Mouse (Mus musculus) hindbrain, postnatal 0 days (tissue): ENCODE data around the gene Dmbt1. TPM values are rescaled to one million over a fixed set of nuclear protein-coding genes. Genes with fewer than 3 reads are reported as not detected.
A peak's percentile ranks its signal among the peaks of the same experiment; 100 is the strongest.
"Not testable (repeated sequence)": the region's sequence is repeated elsewhere in the genome, so short reads cannot be mapped to it uniquely, and the experiment has no call there.

Source experiments
- ATAC-seq: fragments of 200-750 bp; cut with Nextera tagmentation; 2 replicates; pipeline ENCODE4 v1.8.0; 2017; ENCODE audit warnings: mild to moderate bottlenecking, moderate TSS enrichment, moderate library complexity
- DNase-seq: peaks from one replicate; pipeline ENCODE4 v3.0.0-alpha.2; 2015; ENCODE audit warnings: low spot score
- H3K27ac ChIP-seq: fragments of 300-500 bp; sonication (generic); 2 replicates; pipeline ENCODE4 v1.5.1; 2014; ENCODE audit warnings: mild to moderate bottlenecking
- H3K27me3 ChIP-seq: fragments of 300-500 bp; sonication (generic); 2 replicates; pipeline ENCODE4 v1.6.1; 2014; ENCODE audit warnings: low read length, mixed read lengths; ENCODE audit not compliant: insufficient read depth
- H3K36me3 ChIP-seq: fragments of 300-500 bp; sonication (generic); 2 replicates; pipeline ENCODE4 v1.6.1; 2014; ENCODE audit warnings: low read length, mixed read lengths; ENCODE audit not compliant: insufficient read depth
- H3K4me1 ChIP-seq: fragments of 300-500 bp; sonication (generic); 2 replicates; pipeline ENCODE4 v1.6.1; 2014; ENCODE audit warnings: antibody characterized with exemption, low read length, mixed read lengths; ENCODE audit not compliant: insufficient read depth
- H3K4me2 ChIP-seq: fragments of 300-500 bp; sonication (generic); 2 replicates; pipeline ENCODE4 v1.6.1; 2014; ENCODE audit warnings: low read depth, mild to moderate bottlenecking, low read length, moderate library complexity, mixed read lengths
- H3K4me3 ChIP-seq: fragments of 300-500 bp; sonication (generic); 2 replicates; pipeline ENCODE4 v1.5.1; 2014; ENCODE audit warnings: low read length
- H3K9ac ChIP-seq: fragments of 300-500 bp; sonication (generic); replicated peaks from 2 replicates; pipeline ENCODE4 v1.6.1; 2014; ENCODE audit warnings: mild to moderate bottlenecking, low read length, moderate library complexity, mixed read lengths
- H3K9me3 ChIP-seq: fragments of 300-500 bp; sonication (generic); 2 replicates; pipeline ENCODE4 v1.6.1; 2016; ENCODE audit warnings: low read length, mixed read lengths
- CTCF ChIP-seq: IDR thresholded peaks from 2 replicates; pipeline ENCODE4 v1.5.1; 2016; ENCODE audit warnings: antibody characterized with exemption, control low read depth, low read depth
- WGBS: fragments of 180-500 bp; shearing (Covaris S2); extraction: QIAGEN DNeasy Blood & Tissue Kit; methylation state at CpG from one replicate; pipeline ENCODE4 v1.1.7; 2014; 5-methylcytosine and 5-hydroxymethylcytosine counted together
- polyA plus RNA-seq: library from polyadenylated mRNA; unstranded; fragments of >200 nt; fragmentation: Nextera tagmentation; extraction: Ambion mirVana; gene quantifications from 2 replicates; pipeline ENCODE4 v1.2.1, GENCODE M21; 2015
- total RNA-seq: library from RNA; depleted of rRNA; stranded (reverse); fragments of >200 nt; gene quantifications from 2 replicates; pipeline ENCODE4 v1.2.3, GENCODE M21; 2014

The Dmbt1 gene
- total and polyA plus RNA-seq, 2 experiments from 2014 or later: not detected

DNA sequence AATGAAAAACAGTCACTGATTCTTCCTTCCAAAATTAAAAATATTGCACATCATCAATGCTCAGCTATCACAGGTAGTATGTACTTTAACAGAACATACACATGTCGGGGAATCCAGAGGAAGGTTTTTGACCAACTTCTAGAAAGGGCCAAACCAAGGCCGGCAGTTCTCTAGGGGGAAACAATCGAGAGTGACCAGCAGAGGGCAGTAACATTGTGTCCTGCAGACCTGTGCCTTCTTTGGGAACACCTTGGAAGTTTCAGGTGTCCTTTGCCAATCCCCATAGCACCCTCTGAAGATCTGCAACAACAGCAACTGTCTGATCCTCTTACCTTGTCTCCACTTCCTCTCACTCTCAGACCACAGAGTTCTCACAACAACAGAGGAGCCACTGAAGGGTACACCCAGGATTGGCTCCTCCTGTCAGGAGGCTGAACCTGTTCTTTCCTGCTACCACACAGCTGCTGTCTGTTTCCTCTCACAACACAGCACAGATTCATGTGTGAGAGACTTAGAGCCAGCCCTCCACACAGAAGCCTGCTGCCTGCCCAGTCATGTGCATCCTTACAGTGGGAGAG lies 13.5 kb downstream of the Dmbt1 start:
- H3K9me3 ChIP-seq, H3K27me3 ChIP-seq, H3K36me3 ChIP-seq, H3K4me2 ChIP-seq, H3K4me3 ChIP-seq, H3K27ac ChIP-seq, ATAC-seq, H3K9ac ChIP-seq, H3K4me1 ChIP-seq: not testable (repeated sequence)
- TF ChIP-seq CTCF: peak; percentile 48; the same call in 1 of the 2 replicates
- DNase-seq: peak; percentile 8
- WGBS: 36% methylated on average over 3 of the region's 3 CpGs

DNA sequence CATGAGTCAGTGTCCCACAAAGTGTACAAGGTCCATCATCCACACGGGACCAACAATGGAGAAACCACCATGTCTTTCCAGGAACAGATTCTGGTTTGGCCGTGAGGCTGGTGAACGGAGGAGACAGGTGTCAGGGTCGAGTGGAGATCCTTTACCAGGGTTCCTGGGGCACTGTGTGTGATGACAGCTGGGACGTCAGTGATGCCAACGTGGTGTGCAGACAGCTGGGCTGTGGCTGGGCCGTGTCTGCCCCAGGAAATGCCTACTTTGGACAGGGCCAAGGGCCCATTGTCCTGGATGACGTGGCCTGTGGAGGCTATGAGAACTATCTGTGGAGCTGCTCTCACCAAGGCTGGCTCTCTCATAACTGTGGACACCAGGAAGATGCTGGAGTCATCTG lies 18.0 kb downstream of the Dmbt1 start:
- H3K4me2 ChIP-seq, H3K36me3 ChIP-seq, DNase-seq, H3K9ac ChIP-seq, H3K27me3 ChIP-seq, H3K27ac ChIP-seq, H3K9me3 ChIP-seq, H3K4me3 ChIP-seq, ATAC-seq, H3K4me1 ChIP-seq: not testable (repeated sequence)
- 76% methylated on average over 8 of the region's 8 CpGs for WGBS

DNA sequence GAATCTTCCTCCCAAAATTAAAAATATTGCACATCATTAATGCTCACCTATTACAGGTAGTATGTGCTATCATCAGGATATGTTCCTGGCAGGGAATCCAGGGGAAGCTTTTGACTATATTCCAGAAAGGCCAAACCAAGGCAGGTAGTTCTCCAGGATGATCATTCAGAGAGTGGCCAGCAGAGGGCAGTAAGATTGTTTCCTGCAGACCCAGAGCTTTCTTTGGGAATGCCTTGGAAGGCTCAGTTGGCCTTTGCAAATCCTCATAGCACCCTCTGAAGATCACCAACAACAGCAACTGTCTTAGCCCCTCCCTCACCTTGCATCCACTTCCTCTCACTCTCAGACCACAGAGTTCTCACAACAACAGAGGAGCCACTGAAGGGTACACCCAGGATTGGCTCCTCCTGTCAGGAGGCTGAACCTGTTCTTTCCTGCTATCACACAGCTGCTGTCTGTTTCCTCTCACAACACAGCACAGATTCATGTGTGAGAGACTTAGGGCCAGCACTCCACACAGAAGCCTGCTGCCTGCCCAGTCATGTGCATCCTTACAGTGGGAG lies 23.0 kb downstream of the Dmbt1 start:
- TF ChIP-seq CTCF: peak; percentile 63
- no peak overlapping the region for H3K4me2 ChIP-seq
- H3K9me3 ChIP-seq: no peaks in the 10 kb centered on the region
- H3K27ac ChIP-seq: no peak overlapping the region
- no peaks in the 10 kb centered on the region for H3K36me3 ChIP-seq
- no peak overlapping the region for H3K9ac ChIP-seq
- DNase-seq (peak; percentile 59), ATAC-seq (no peak)
- no peaks in the 10 kb centered on the region for H3K27me3 ChIP-seq
- H3K4me3 ChIP-seq: no peak overlapping the region
- H3K4me1 ChIP-seq: no peaks in the 10 kb centered on the region

DNA sequence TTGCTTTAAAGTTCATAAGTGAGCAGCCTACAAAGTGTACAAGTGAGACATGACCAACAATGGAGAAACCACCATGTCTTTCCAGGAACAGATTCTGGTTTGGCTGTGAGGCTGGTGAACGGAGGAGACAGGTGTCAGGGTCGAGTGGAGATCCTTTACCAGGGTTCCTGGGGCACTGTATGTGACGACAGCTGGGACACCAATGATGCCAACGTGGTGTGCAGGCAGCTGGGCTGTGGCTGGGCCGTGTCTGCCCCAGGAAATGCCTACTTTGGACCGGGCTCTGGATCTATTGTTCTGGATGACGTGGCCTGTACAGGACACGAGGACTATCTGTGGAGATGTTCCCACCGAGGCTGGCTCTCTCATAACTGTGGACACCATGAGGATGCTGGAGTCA lies 26.1 kb downstream of the Dmbt1 start:
- not testable (repeated sequence) for H3K9me3 ChIP-seq, H3K36me3 ChIP-seq, H3K27me3 ChIP-seq, DNase-seq, H3K9ac ChIP-seq, ATAC-seq, H3K4me1 ChIP-seq, H3K4me2 ChIP-seq, H3K4me3 ChIP-seq, H3K27ac ChIP-seq
- 85% methylated on average over 9 of the region's 9 CpGs for WGBS

GRCm38 (mm10) chr7:131059808-131060207 lies 28.0 kb downstream of the Dmbt1 start:
- DNase-seq: peak; percentile 33
- H3K4me3 ChIP-seq, H3K4me2 ChIP-seq, H3K4me1 ChIP-seq, H3K27ac ChIP-seq, H3K9ac ChIP-seq, H3K36me3 ChIP-seq, H3K27me3 ChIP-seq, ATAC-seq, H3K9me3 ChIP-seq: not testable (repeated sequence)
- 76% methylated on average over 2 of the region's 2 CpGs for WGBS
- peak; percentile 65 for TF ChIP-seq CTCF

- Histone ChIP-seq H3K4me2 (no peak overlapping the region), H3K36me3 (no peaks in the 10 kb centered on the region), H3K4me3 (no peak overlapping the region), H3K27ac (no peak overlapping the region), H3K27me3 (no peaks in the 10 kb centered on the region), H3K9me3 (no peaks in the 10 kb centered on the region), H3K4me1 (no peaks in the 10 kb centered on the region), H3K9ac (no peak overlapping the region)
- 0 out of 2 replicates have a peak, but pooled peaks have one; percentile 26 for TF ChIP-seq CTCF
- 87% methylated on average over 2 of the region's 2 CpGs for WGBS
- ATAC-seq (no peak), DNase-seq (no peak)
Measured at GRCm38 (mm10) chr7:131062541-131062940, 30.7 kb downstream of the Dmbt1 start.

DNA sequence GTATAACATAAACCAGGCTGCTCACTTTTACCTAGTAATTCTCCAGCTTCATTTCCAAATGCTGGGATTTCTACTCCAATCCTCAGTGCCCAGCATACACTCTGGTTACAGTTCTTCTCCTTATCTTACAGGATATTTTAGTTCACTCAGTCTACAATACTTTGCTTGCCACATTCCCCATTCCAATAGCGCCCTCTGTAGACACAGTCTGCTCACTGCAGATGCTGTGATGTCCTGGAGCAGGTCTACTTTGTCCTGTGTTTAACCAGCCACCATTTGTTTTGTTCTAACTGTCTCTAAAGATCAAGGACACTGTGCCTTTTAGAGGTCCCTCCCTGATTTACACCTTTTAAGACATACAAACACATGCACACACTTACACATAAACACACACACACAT lies 36.3 kb downstream of the Dmbt1 start:
- not testable (repeated sequence) for H3K27ac ChIP-seq, H3K4me1 ChIP-seq, H3K27me3 ChIP-seq, H3K4me3 ChIP-seq, H3K9me3 ChIP-seq, H3K4me2 ChIP-seq, ATAC-seq, H3K9ac ChIP-seq, H3K36me3 ChIP-seq
- 0% methylated on average over 1 of the region's 1 CpGs for WGBS
- peak; percentile 12 for DNase-seq
- peak; percentile 60 for TF ChIP-seq CTCF

- H3K27me3 ChIP-seq, H3K9me3 ChIP-seq, DNase-seq, H3K36me3 ChIP-seq, H3K4me2 ChIP-seq, H3K4me1 ChIP-seq, H3K4me3 ChIP-seq, H3K27ac ChIP-seq, ATAC-seq, H3K9ac ChIP-seq: not testable (repeated sequence)
- 92% methylated on average over 3 of the region's 3 CpGs for WGBS
Measured at GRCm38 (mm10) chr7:131073476-131073875, 41.6 kb downstream of the Dmbt1 start.

GRCm38 (mm10) chr7:131074098-131074497 lies 42.2 kb downstream of the Dmbt1 start:
- H3K36me3 ChIP-seq, H3K4me2 ChIP-seq, DNase-seq, H3K4me3 ChIP-seq, H3K9ac ChIP-seq, ATAC-seq, H3K4me1 ChIP-seq, H3K9me3 ChIP-seq, H3K27me3 ChIP-seq, H3K27ac ChIP-seq: not testable (repeated sequence)
- 68% methylated on average over 6 of the region's 6 CpGs for whole genome bisulfite sequencing
